Mouse (Mus musculus) kidney, adult 2 months (tissue): ENCODE data around the gene Slc44a1.

Experiments used
- CTCF ChIP-seq: fragments of 200-500 bp; conservative IDR thresholded peaks from 2 replicates; pipeline ENCODE4 v1.5.1; 2011; ENCODE audit warnings: low read depth, mild to moderate bottlenecking, control low read depth, low read length, moderate library complexity, mixed read lengths; ENCODE audit not compliant: insufficient read depth, insufficient read length
- POLR2A ChIP-seq: fragments of 200-500 bp; IDR thresholded peaks from one replicate; pipeline ENCODE4 v1.6.1; 2011; ENCODE audit warnings: low read depth, low read length, control low read depth

DNA sequence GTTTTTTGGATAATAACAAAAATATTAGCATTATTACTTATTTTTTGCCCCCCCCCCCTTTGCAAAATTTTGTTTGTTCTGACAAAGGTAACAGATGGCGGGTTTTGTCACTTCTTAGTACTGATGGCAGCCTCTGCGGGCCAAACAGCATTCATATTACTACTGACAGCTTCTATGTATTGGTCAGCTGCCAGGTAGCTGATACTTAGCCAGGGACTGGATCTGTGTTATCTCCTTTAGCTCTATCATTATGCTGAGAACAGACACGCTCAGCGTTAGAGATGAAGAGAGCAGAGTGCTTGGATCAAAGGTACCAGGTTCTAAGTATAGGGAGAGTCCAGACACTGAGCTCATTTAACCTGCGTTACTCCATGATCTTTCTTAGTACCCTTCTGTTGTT lies 48.6 kb downstream of the Slc44a1 start:
- no peak for TF ChIP-seq CTCF
- no peak for TF ChIP-seq POLR2A
